Mouse (Mus musculus) C2C12 (cell line): ENCODE measurements at regions not wholly inside any gene's neighbourhood (a gene's known extent, or its start where the extent isn't known, plus 50 kb on each side); places are given as distances from the start of the nearest gene placed in this dataset.

ENCODE experiments used
- CTCF ChIP-seq: IDR thresholded peaks from one replicate; pipeline ENCODE4 v1.5.1; 2011; ENCODE audit not compliant: control insufficient read depth, insufficient read depth, insufficient read length
- MAX ChIP-seq: IDR thresholded peaks from one replicate; pipeline ENCODE4 v1.6.1; 2011; ENCODE audit warnings: mild to moderate bottlenecking, control low read depth
- MYOD1 ChIP-seq: IDR thresholded peaks from one replicate; pipeline ENCODE4 v1.6.1; 2011; ENCODE audit warnings: low read depth; ENCODE audit not compliant: control insufficient read depth, insufficient read length
- MYOG ChIP-seq: IDR thresholded peaks from one replicate; pipeline ENCODE4 v1.6.1; 2011; ENCODE audit not compliant: control insufficient read depth, insufficient read length; ENCODE audit errors: extremely low read depth
- USF1 ChIP-seq: IDR thresholded peaks from one replicate; pipeline ENCODE4 v1.6.1; 2011; ENCODE audit warnings: low read depth, mild to moderate bottlenecking, control low read depth, moderate library complexity

DNA sequence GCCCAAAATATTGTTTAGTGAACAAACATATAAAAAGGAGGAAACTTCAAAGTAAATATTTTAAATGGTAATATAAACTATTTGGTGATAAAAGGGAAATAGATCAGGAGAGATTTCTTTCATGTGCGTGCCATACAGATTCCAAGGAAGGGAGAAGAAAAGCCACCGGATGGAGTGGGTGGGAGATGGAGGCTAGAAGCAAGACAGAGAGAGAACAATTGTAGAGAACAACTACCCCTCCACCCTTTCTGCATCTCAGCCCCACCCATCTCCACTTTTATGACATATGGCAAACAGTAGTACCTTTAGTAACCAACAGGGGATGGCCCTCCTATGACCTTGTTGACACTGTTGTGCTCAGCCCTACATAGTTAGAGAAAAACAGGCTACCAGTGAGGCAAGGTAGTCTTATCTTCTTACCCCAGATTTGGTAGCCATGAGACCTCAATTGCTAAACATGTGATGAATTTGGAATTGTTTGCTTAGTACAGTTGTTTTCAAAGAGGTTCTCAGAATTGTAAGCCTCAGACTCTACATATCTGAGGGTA is 516.9 kb upstream of the A1bg start:
- TF ChIP-seq CTCF (no peak), MYOD1 (no peak), USF1 (no peak), MAX (no peak), MYOG (no peak)
